Mouse (Mus musculus) megakaryocyte, embryonic 14.5 days (primary cell): ENCODE measurements around the gene Nedd8.

Source experiments
- FLI1 ChIP-seq: IDR thresholded peaks from 2 replicates; pipeline ENCODE4 v1.6.1; 2012; ENCODE audit warnings: low read length, inconsistent platforms, mixed read lengths
- GATA1 ChIP-seq: IDR thresholded peaks from 3 replicates; pipeline ENCODE4 v1.6.1; 2012; ENCODE audit warnings: mixed read lengths, low read length, inconsistent platforms, borderline replicate concordance

- TF ChIP-seq GATA1 = no peak
- TF ChIP-seq FLI1 = no peak
Observed at GRCm38 (mm10) chr14:55614565-55615178, 57.3 kb downstream of the Nedd8 start.
